Mouse (Mus musculus) E14TG2a.4 (cell line): ENCODE measurements at regions not wholly inside any gene's neighbourhood (a gene's known extent, or its start where the extent isn't known, plus 50 kb on each side); places are given as distances from the start of the nearest gene placed in this dataset.

ENCODE experiments used
- H3K27me3 ChIP-seq: 2 replicates; pipeline ENCODE4 v1.6.1; 2014; ENCODE audit warnings: low read length, control low read depth; ENCODE audit not compliant: insufficient read depth
- H3K36me3 ChIP-seq: 2 replicates; pipeline ENCODE4 v1.6.1; 2014; ENCODE audit warnings: low read length, control low read depth; ENCODE audit not compliant: insufficient read depth
- H3K4me1 ChIP-seq: replicated peaks from 2 replicates; pipeline ENCODE4 v1.6.1; 2014; ENCODE audit warnings: low read depth, low read length, control low read depth
- H3K4me3 ChIP-seq: replicated peaks from 2 replicates; pipeline ENCODE4 v1.5.1; 2014; ENCODE audit warnings: mild to moderate bottlenecking, low read length
- H3K9me3 ChIP-seq: 2 replicates; pipeline ENCODE4 v1.6.1; 2014; ENCODE audit warnings: low read length, control low read depth
- CTCF ChIP-seq: conservative IDR thresholded peaks from 2 replicates; pipeline ENCODE4 v1.5.1; 2014; ENCODE audit warnings: low read length
- NANOG ChIP-seq: IDR thresholded peaks from 2 replicates; pipeline ENCODE4 v1.6.1; 2014; ENCODE audit warnings: borderline replicate concordance, low read length, mixed read lengths
- POU5F1 ChIP-seq: IDR thresholded peaks from 2 replicates; pipeline ENCODE4 v1.6.1; 2014; ENCODE audit warnings: low read length, borderline replicate concordance

DNA sequence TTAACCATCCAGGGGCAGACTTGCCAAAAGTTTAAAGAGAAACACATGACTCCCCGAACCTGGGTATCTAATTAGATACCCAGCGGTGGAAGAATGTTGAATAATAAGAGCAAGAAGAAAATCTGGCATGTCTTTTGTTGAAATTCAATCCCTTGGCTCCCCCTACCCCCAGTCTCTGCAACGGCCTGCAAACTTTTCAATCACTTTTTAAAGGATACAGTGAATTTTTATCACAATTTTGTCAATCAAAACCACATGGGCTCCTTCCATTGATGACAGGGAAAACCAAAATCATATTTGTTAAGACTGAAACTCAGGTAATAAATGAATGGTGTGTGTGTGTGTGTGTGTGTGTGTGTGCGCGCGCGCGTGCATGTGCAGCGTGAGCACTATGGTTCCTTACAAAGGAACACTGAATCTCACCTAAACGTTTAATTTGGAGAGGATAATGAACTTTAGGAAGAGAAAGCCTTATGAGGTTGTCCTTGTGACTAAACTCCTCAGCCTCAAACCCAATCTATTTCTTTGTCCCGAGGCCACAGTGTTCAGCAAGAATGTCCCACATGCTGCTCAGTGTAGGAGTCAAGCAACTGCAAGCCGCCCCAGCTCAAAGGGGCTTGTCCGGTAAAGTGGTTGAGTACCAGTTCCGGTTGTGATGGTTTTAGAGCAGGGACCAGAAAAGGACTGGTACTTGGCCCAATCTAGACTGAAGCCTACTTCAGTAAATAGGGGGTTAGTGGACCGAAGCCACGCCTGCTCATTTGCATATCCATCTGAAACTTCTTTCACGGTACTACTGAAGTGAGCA lies 91.0 kb upstream of the Zfhx3 start:
- no peak overlapping the region for H3K4me3 ChIP-seq
- no peaks in the 10 kb centered on the region for H3K9me3 ChIP-seq
- H3K36me3 ChIP-seq: no peaks in the 10 kb centered on the region
- peaks cover 12% of the 10 kb centered on the region for H3K4me1 ChIP-seq
- no peaks in the 10 kb centered on the region for H3K27me3 ChIP-seq
- no peak for TF ChIP-seq NANOG
- TF ChIP-seq CTCF: no peak
- TF ChIP-seq POU5F1: no peak

DNA sequence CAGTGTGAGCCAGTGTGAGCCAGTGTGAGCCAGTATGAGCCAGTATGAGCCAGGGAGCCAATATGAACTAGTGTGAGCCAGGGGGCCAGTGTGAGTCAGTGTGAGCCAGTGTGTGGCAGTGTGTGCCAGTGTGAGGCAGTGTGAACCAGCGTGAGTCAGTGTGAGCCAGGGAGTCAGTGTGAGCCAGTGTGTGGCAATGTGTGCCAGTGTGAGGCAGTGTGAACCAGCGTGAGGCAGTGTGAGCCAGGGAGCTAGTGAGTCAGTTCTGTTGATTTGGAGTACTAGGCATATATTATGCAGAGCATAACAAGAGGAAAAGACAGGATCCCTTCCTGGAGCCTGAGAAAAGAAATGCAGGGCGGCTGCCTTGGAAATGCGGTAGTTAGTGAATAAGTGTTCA lies 82.7 kb upstream of the Zfhx3 start:
- peaks cover 39% of the 10 kb centered on the region for H3K4me1 ChIP-seq
- TF ChIP-seq POU5F1: no peak
- no peak for TF ChIP-seq NANOG
- H3K36me3 ChIP-seq: no peaks in the 10 kb centered on the region
- H3K27me3 ChIP-seq: peaks cover 5% of the 10 kb centered on the region; the same call in 1 of the 2 replicates
- H3K9me3 ChIP-seq: no peaks in the 10 kb centered on the region
- no peak overlapping the region for H3K4me3 ChIP-seq

GRCm38 (mm10) chr8:107860251-107860650 lies 82.2 kb upstream of the Zfhx3 start:
- Histone ChIP-seq H3K36me3 (no peaks in the 10 kb centered on the region), H3K4me1 (peaks cover 44% of the 10 kb centered on the region), H3K4me3 (no peak overlapping the region), H3K27me3 (peaks cover 5% of the 10 kb centered on the region; the same call in 1 of the 2 replicates), H3K9me3 (no peaks in the 10 kb centered on the region)
- TF ChIP-seq POU5F1 (0 out of 2 replicates have a peak, but pooled peaks have one; percentile 7), CTCF (no peak)

- Histone ChIP-seq H3K27me3 (peaks cover 5% of the 10 kb centered on the region; the same call in 1 of the 2 replicates), H3K4me3 (no peak overlapping the region)
- no peak for TF ChIP-seq POU5F1
- TF ChIP-seq CTCF: no peak
- TF ChIP-seq NANOG: no peak
These were observed 77.4 kb upstream of the Zfhx3 start for GRCm38 (mm10) chr8:107864802-107865651.

GRCm38 (mm10) chr8:107865744-107866143 lies 76.7 kb upstream of the Zfhx3 start:
- Histone ChIP-seq H3K4me3 (no peak overlapping the region), H3K36me3 (no peaks in the 10 kb centered on the region), H3K9me3 (no peaks in the 10 kb centered on the region)

More at GRCm38 (mm10) chr8:107864802-107865651, 77.4 kb upstream of the Zfhx3 start:
- Histone ChIP-seq H3K36me3 (no peaks in the 10 kb centered on the region), H3K4me1 (peaks cover 40% of the 10 kb centered on the region), H3K9me3 (no peaks in the 10 kb centered on the region)

DNA sequence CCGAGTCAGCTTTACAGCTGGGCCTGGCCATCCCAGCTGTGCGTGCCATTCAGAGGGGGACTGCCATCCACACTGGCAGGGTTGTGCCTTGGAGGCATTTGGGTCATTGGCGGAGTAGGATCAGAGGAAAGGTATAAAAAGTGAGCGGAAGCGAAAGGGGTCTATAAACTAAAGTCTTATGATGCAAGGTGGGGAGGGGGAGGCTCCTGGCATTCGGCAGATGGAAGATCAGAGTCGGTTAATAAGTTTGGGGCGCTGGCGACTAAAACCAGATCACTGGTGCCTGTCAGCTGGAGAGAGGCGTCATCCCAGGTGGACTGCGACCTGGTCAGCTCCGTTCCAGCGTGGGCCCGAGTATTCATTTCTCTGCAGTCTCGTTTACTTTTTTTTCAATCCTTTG lies 70.7 kb upstream of the Zfhx3 start:
- H3K9me3 ChIP-seq: peaks cover 7% of the 10 kb centered on the region
- H3K36me3 ChIP-seq: no peaks in the 10 kb centered on the region
- peaks cover 19% of the 10 kb centered on the region for H3K4me1 ChIP-seq
- H3K27me3 ChIP-seq: peaks cover 13% of the 10 kb centered on the region
- no peak for TF ChIP-seq POU5F1
- TF ChIP-seq NANOG: no peak
- no peak for TF ChIP-seq CTCF
- H3K4me3 ChIP-seq: peak overlapping the region; percentile 20; the same call in 1 of the 2 replicates

More at GRCm38 (mm10) chr8:107865744-107866143, 76.7 kb upstream of the Zfhx3 start:
- TF ChIP-seq POU5F1 (no peak), NANOG (no peak), CTCF (no peak)
- peaks cover 5% of the 10 kb centered on the region; the same call in 1 of the 2 replicates for H3K27me3 ChIP-seq
- peaks cover 33% of the 10 kb centered on the region for H3K4me1 ChIP-seq

DNA sequence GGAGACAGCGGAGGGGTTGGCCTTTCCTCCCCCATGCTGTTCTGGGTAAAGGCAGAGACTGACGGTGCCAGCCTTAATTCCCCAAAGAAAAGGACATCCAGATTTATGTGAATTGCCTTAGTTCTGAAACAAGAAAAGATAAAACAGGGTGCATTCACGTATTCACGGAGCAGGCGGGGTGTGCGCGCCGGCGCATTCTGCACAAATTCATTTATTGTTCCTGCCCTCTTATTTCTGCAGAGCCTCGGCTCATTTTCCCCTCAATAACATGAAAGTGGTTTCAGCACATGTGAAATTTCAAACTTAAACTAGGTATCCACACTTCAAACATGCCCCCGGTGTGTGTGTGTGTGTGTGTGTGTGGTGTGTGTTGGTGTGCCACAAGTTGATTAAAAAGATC lies 70.3 kb upstream of the Zfhx3 start:
- Histone ChIP-seq H3K27me3 (peaks cover 13% of the 10 kb centered on the region), H3K36me3 (no peaks in the 10 kb centered on the region), H3K9me3 (peaks cover 7% of the 10 kb centered on the region), H3K4me3 (peak overlapping the region; percentile 20; the same call in 1 of the 2 replicates), H3K4me1 (peaks cover 21% of the 10 kb centered on the region)
- TF ChIP-seq NANOG (no peak), CTCF (no peak), POU5F1 (no peak)

DNA sequence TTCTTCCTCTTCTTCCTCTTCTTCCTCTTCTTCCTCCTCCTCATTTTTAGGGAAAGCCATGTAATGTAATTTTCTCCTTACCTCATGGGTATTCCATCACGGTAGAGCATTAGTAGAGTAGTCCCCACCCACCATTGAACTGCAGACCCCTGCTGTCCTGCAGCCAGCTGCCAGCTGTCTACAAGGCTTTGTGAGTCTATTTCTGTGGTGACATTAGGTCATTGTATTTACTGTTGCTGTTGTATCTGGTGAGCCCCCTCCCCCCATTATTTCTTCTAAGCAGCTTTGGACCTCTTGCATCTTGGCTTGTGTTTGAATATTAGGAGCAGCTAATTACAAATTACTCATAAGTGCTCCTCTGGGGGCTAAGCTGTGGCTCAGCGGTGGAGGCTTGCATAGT lies 66.0 kb upstream of the Zfhx3 start:
- Histone ChIP-seq H3K4me3 (no peak overlapping the region), H3K27me3 (peaks cover 19% of the 10 kb centered on the region), H3K9me3 (peaks cover 7% of the 10 kb centered on the region), H3K36me3 (no peaks in the 10 kb centered on the region), H3K4me1 (peaks cover 24% of the 10 kb centered on the region)
- TF ChIP-seq CTCF (no peak), POU5F1 (no peak), NANOG (no peak)
